Mouse (Mus musculus) hematopoietic multipotent progenitor cell, adult 10-12 weeks (in vitro differentiated cells): Measurements from ENCODE around the gene Slc25a14. TPM values are rescaled to one million over a fixed set of nuclear protein-coding genes. Genes with fewer than 3 reads are reported as not detected.

Experiments
- polyA plus RNA-seq: library from polyadenylated mRNA; stranded (reverse); fragments of >175 nt; gene quantifications from 2 replicates; pipeline ENCODE4 v1.2.3, GENCODE M21; 2012; ENCODE audit warnings: low replicate concordance

Slc25a14 gene
- 0.21 TPM in 1 of 2 replicates, not detected in the other for polyA plus RNA-seq

DNA sequence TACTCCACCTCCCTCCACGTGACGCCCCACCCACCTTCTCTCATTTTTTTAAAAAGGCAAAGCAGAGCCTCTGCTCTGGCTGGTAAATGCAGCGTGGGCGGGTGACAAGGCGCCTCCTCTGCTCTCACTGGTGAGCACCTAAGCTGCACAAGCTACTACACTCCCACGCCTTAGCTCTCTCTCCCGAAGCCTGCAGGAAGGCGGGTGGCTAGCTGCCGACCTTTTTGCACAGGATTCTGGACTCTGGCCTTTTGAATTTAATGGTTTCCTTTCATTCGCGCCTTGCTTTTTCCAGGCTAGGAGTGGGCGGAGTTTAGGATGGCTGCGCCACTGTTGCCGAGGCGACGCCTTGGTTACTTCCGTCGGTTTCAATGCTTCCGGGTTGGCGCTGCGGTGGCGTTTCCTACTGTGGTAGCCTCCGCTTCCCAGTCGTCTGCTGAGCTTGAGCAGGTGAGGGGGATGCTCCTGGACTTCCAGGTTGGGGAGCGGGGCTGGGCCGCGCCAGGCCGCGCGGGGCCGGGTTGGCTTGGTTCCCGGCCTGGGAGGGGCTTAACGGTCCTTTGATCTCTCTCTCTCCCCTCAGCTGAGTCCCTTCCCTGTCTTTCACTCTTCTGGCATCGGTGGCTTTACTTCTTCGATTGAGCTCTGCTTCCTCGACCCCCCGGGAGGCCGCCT, at the start of gene Slc25a14:
Gene Slc25a14 (plus strand): TSS at position 35 of the 675 bp plus-strand sequence.

GRCm38 (mm10) chrX:48594099-48594760, 29.0 kb upstream of the Slc25a14 start, which contains the start of gene Zfp280c:
Gene Zfp280c (minus strand): TSS chrX:48594504.

GRCm38 (mm10) chrX:48674171-48674570, 51.0 kb downstream of the Slc25a14 start, which contains the start of gene Gpr119:
Gene Gpr119 (minus strand): TSS chrX:48674478.

GRCm38 (mm10) chrX:48694864-48695371, 71.7 kb downstream of the Slc25a14 start, which contains the start of gene Rbmx2:
Gene Rbmx2 (plus strand): TSS chrX:48695004.

Other genes starting within 250 kb of the Slc25a14 start
- gene Elf4, start 160.3 kb upstream of the Slc25a14 start, polyA plus RNA-seq = 44.8 and 49.7 TPM in 2 replicates
- 1.7 and 4.1 TPM in 2 replicates for gene Aifm1, start 109.8 kb upstream of the Slc25a14 start, polyA plus RNA-seq
- gene Rab33a, start 104.1 kb upstream of the Slc25a14 start, polyA plus RNA-seq = 0.27 and 0.43 TPM in 2 replicates
- 0.37 and 1.2 TPM in 2 replicates for gene Zfp280c, start 28.9 kb upstream of the Slc25a14 start, polyA plus RNA-seq
- 0.05 TPM in 1 of 2 replicates, not detected in the other for gene Gpr119, start 51.1 kb downstream of the Slc25a14 start, polyA plus RNA-seq
- gene Rbmx2, start 71.6 kb downstream of the Slc25a14 start, polyA plus RNA-seq = 5.2 and 6.9 TPM in 2 replicates